Mouse (Mus musculus) liver, embryonic 14.5 days (tissue): ENCODE measurements at regions not wholly inside any gene's neighbourhood (a gene's known extent, or its start where the extent isn't known, plus 50 kb on each side); places are given as distances from the start of the nearest gene placed in this dataset.
"Not testable (repeated sequence)": the region's sequence is repeated elsewhere in the genome, so short reads cannot be mapped to it uniquely, and the experiment has no call there.

ENCODE experiments used
- ATAC-seq: fragments of 200-750 bp; cut with Nextera tagmentation; 2 replicates; pipeline ENCODE4 v1.8.0; 2017; ENCODE audit warnings: moderate number of reproducible peaks, mild to moderate bottlenecking, moderate library complexity; ENCODE audit not compliant: insufficient read depth
- DNase-seq, 3 experiments: peaks; one replicate each; pipeline ENCODE4 v3.0.0-alpha.2; 2012 to 2013; ENCODE audit warnings: low read depth in 3 of 3, low spot score in 3 of 3
- H3K27ac ChIP-seq: fragments of 300-500 bp; sonication (generic); 2 replicates; pipeline ENCODE4 v1.5.1; 2014; ENCODE audit warnings: moderate library complexity, mild to moderate bottlenecking, control low read depth, inconsistent platforms
- H3K27me3 ChIP-seq: fragments of 300-500 bp; sonication (generic); 2 replicates; pipeline ENCODE4 v1.6.1; 2014; ENCODE audit warnings: mild to moderate bottlenecking, low read length, moderate library complexity; ENCODE audit not compliant: control insufficient read depth, insufficient read depth
- H3K36me3 ChIP-seq: fragments of 300-500 bp; sonication (generic); replicated peaks from 2 replicates; pipeline ENCODE4 v1.6.1; 2014; ENCODE audit warnings: low read depth; ENCODE audit not compliant: control insufficient read depth, insufficient read depth
- H3K4me1 ChIP-seq, 2 experiments: fragments of 200-500 bp in 1 of 2; fragments of 300-500 bp in 1 of 2; sonication (generic) in 1 of 2; replicated peaks; 2 replicates each; pipeline ENCODE4 v1.6.1; 2012 to 2014; ENCODE audit warnings: antibody characterized with exemption in 1 of 2, inconsistent platforms in 1 of 2, low read length in 1 of 2; ENCODE audit not compliant: control insufficient read depth in 2 of 2, insufficient read depth in 2 of 2
- H3K4me2 ChIP-seq: fragments of 300-500 bp; sonication (generic); 2 replicates; pipeline ENCODE4 v1.6.1; 2014; ENCODE audit warnings: low read depth, mild to moderate bottlenecking, control low read depth, moderate library complexity
- H3K4me3 ChIP-seq, 2 experiments: fragments of 200-500 bp in 1 of 2; fragments of 300-500 bp in 1 of 2; sonication (generic) in 1 of 2; 2 replicates each; pipeline ENCODE4 v1.5.1; 2012 to 2014; ENCODE audit warnings: low read depth in 2 of 2, low read length in 2 of 2, mild to moderate bottlenecking in 2 of 2, control low read depth in 1 of 2, inconsistent platforms in 1 of 2, moderate library complexity in 1 of 2; ENCODE audit not compliant: insufficient read depth in 1 of 2
- H3K9ac ChIP-seq: fragments of 300-500 bp; sonication (generic); replicated peaks from 2 replicates; pipeline ENCODE4 v1.6.1; 2014; ENCODE audit warnings: mild to moderate bottlenecking, control low read depth, moderate library complexity
- H3K9me3 ChIP-seq: fragments of 300-500 bp; sonication (generic); 2 replicates; pipeline ENCODE4 v1.6.1; 2016; ENCODE audit warnings: low read length, mixed read lengths; ENCODE audit not compliant: control insufficient read depth
- CTCF ChIP-seq: IDR thresholded peaks from 2 replicates; pipeline ENCODE4 v1.5.1; 2016; ENCODE audit warnings: antibody characterized with exemption, low read depth, control low read depth
- EP300 ChIP-seq: IDR thresholded peaks from 2 replicates; pipeline ENCODE4 v1.6.1; 2016; ENCODE audit warnings: antibody characterized with exemption, low read depth
- WGBS: fragments of 180-500 bp; shearing (Covaris S2); extraction: QIAGEN DNeasy Blood & Tissue Kit; methylation state at CpG from one replicate; pipeline ENCODE4 v1.1.7; 2014; ENCODE audit not compliant: insufficient replicate concordance; 5-methylcytosine and 5-hydroxymethylcytosine counted together

DNA sequence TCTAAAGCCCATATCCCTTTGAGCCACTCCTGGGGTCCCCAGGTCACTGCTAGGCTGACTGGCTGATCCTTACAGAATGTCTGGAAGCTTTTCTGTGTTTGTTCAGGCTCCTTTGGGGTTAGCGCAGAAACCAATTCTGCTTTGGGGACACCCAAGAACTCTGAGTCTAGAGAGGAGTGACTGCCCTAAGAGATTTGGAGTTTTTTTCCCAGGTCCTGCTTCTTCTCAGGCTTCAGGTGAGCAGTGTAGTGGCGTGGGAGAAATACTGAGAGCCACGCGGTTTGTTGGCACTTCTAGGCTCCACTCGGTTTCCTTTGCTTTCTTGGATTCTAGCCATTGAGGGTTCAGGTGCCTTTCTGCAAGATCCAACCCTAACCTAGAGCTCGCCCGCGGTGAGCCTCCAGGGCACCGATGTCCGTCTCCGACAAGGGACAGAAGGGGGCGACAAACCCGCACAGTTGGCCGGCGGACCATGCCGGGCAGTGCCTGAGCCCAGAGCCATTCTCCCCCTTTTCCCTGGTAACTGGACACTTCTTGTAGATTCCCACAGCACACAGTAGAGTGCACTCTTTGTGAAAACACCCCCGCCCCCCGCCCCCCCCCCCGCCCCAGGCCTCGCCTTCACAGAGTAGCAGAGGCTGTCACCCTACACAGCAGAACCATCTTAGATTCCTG, 61.0 kb upstream of the Wdr26 start:
- peak overlapping the region; percentile 34 for H3K9ac ChIP-seq
- H3K27ac ChIP-seq: no peak overlapping the region; the same call in 1 of the 2 replicates
- H3K4me2 ChIP-seq: no peak overlapping the region
- H3K36me3 ChIP-seq: no peaks in the 10 kb centered on the region
- no peaks in the 10 kb centered on the region for H3K9me3 ChIP-seq
- no peaks in the 10 kb centered on the region; the same call in none of the 2 replicates for H3K27me3 ChIP-seq
- 5% methylated on average over 20 of the region's 20 CpGs for WGBS
- H3K4me3 ChIP-seq: no peak overlapping the region
- ATAC-seq (peak; percentile 85), DNase-seq (no peak)
- peak; percentile 95 for TF ChIP-seq CTCF
- 0 out of 2 replicates have a peak, but pooled peaks have one; percentile 17 for TF ChIP-seq EP300
- H3K4me1 ChIP-seq: peaks cover 6 to 12% of the 10 kb centered on the region in 2 experiments; a peak in 3 of 4 replicates

DNA sequence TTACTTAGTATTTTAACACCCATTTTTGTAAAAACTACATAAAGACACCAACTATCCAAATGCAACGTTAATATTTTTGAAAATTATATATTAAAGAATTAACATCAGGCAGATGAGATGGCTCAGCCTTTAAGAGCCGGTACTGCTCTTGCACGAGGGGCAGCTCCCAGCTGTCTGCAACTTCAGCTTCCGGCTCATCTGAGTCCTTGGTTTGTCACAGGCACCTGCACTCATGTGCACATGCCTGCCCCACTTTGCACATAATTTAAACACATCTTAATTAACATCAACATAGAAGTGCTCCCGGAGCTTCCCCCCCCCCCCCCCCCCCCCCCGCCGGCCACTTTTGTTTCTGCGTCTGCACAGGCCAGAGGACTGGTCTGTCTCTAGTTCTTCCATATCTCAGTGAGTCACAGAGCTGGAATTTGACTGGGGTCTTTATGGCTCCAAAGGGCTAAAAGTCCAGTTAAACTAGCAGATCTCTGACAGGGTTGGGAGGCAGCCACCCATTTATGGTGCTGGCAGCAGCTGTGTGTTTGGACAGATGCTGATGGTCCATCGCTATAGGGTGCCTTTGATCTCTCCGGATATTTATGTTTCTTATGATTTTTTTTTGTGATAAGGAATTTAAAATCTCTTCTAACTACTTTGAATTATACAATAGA, 61.9 kb upstream of the Wdr26 start:
- DNase-seq: no peak
- H3K4me1 ChIP-seq: peaks cover 6 to 12% of the 10 kb centered on the region in 2 experiments; a peak in 3 of 4 replicates
- H3K27ac ChIP-seq: no peak overlapping the region
- no peak for ATAC-seq
- WGBS: 66% methylated on average over 7 of the region's 10 CpGs
- TF ChIP-seq CTCF (no peak), EP300 (no peak)
- no peak overlapping the region for H3K9ac ChIP-seq
- H3K4me3 ChIP-seq: no peak overlapping the region
- no peak overlapping the region for H3K4me2 ChIP-seq
- no peaks in the 10 kb centered on the region for H3K36me3 ChIP-seq
- H3K9me3 ChIP-seq: no peaks in the 10 kb centered on the region
- no peaks in the 10 kb centered on the region; the same call in none of the 2 replicates for H3K27me3 ChIP-seq

DNA sequence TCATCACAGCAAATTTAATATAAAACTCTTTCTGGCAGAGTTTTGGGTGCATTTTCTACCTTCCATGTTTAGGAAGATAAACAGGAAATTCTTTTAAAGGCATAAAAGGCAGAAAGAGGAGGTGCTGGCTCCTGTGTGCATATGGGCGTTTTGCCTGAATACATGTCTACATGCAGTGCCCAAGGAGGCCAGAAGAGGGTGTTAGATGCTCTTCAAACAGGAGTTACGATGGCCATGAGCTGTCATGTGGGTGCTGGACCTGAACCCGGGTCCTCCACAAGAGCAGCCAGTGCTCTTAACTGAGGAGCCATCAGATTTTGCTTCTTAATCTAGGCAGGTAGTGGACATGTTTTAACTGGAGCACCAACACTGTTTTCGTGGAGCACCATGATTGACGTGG, 69.0 kb upstream of the Wdr26 start:
- H3K27me3 ChIP-seq: no peaks in the 10 kb centered on the region; the same call in none of the 2 replicates
- WGBS: 62% methylated on average over 5 of the region's 5 CpGs
- H3K4me1 ChIP-seq: no peaks in the 10 kb centered on the region
- no peak overlapping the region for H3K27ac ChIP-seq
- no peak overlapping the region for H3K4me2 ChIP-seq
- DNase-seq (no peak), ATAC-seq (no peak)
- TF ChIP-seq CTCF (peak; percentile 71), EP300 (no peak)
- H3K9ac ChIP-seq: no peak overlapping the region
- no peaks in the 10 kb centered on the region for H3K36me3 ChIP-seq
- H3K9me3 ChIP-seq: no peaks in the 10 kb centered on the region
- H3K4me3 ChIP-seq: no peak overlapping the region

GRCm38 (mm10) chr1:181282986-181283385, 69.4 kb upstream of the Cnih3 start:
- not testable (repeated sequence) for H3K27ac ChIP-seq, H3K9me3 ChIP-seq, H3K9ac ChIP-seq, H3K4me3 ChIP-seq, H3K4me2 ChIP-seq, H3K4me1 ChIP-seq, ATAC-seq, H3K27me3 ChIP-seq, DNase-seq, H3K36me3 ChIP-seq
- WGBS: 75% methylated on average over 8 of the region's 8 CpGs

GRCm38 (mm10) chr1:181283539-181283938, 68.9 kb upstream of the Cnih3 start:
- H3K27me3 ChIP-seq, H3K4me1 ChIP-seq, H3K27ac ChIP-seq, H3K4me3 ChIP-seq, ATAC-seq, H3K9ac ChIP-seq, H3K9me3 ChIP-seq, H3K36me3 ChIP-seq, H3K4me2 ChIP-seq, DNase-seq: not testable (repeated sequence)
- 69% methylated on average over 8 of the region's 8 CpGs for WGBS
